Mouse (Mus musculus): ENCODE measurements at regions not wholly inside any gene's neighbourhood (a gene's known extent, or its start where the extent isn't known, plus 50 kb on each side); places are given as distances from the start of the nearest gene placed in this dataset.
A peak's percentile ranks its signal among the peaks of the same experiment; 100 is the strongest.

GRCm38 (mm10) chr11:24685545-24686467 is 608.0 kb downstream of the Bcl11a start:
- Histone ChIP-seq H3K4me1 (ENCODE audit: insufficient read depth, low read length) (no peaks in the 10 kb centered on the region), H3K27ac (ENCODE audit: low read depth, low read length) (no peak overlapping the region), H3K9ac (replicated peaks; ENCODE audit: low read length, poor library complexity, severe bottlenecking) (no peak overlapping the region), H3K36me3 (ENCODE audit: insufficient read depth, low read length) (no peaks in the 10 kb centered on the region), H3K27me3 (ENCODE audit: insufficient read depth, low read length) (no peaks in the 10 kb centered on the region), H3K9me3 (ENCODE audit: low read length) (no peaks in the 10 kb centered on the region), H3K4me2 (ENCODE audit: low read depth, low read length, poor library complexity, severe bottlenecking) (no peak overlapping the region), H3K4me3 (ENCODE audit: low read depth, low read length) (no peak overlapping the region)
- DNase-seq (ENCODE audit: low spot score) (no peak), ATAC-seq (ENCODE audit: low FRiP score) (no peak)
- TF ChIP-seq CTCF (IDR thresholded peaks at IDR 0.05), result no peak
- 74% methylated on average over 16 of the region's 16 CpGs for WGBS

- no peak for DNase-seq (ENCODE audit: low spot score)
- Histone ChIP-seq H3K27ac (ENCODE audit: low read depth, low read length) (no peak overlapping the region), H3K4me1 (ENCODE audit: insufficient read depth, low read length) (no peaks in the 10 kb centered on the region), H3K9me3 (ENCODE audit: low read length) (no peaks in the 10 kb centered on the region), H3K4me2 (ENCODE audit: low read depth, low read length, poor library complexity, severe bottlenecking) (no peak overlapping the region), H3K4me3 (ENCODE audit: low read depth, low read length) (no peak overlapping the region), H3K36me3 (ENCODE audit: insufficient read depth, low read length) (no peaks in the 10 kb centered on the region), H3K27me3 (ENCODE audit: insufficient read depth, low read length) (no peaks in the 10 kb centered on the region), H3K9ac (replicated peaks; ENCODE audit: low read length, poor library complexity, severe bottlenecking) (no peak overlapping the region)
- TF ChIP-seq CTCF (IDR thresholded peaks at IDR 0.05), result no peak
- no peak for ATAC-seq (ENCODE audit: low FRiP score)
- 87% methylated on average over 2 of the region's 2 CpGs for WGBS
Observed at GRCm38 (mm10) chr11:24688160-24688782, 610.4 kb downstream of the Bcl11a start.

- Histone ChIP-seq H3K27me3 (ENCODE audit: insufficient read depth, low read length) (no peaks in the 10 kb centered on the region), H3K4me3 (ENCODE audit: low read depth, low read length) (no peak overlapping the region), H3K9me3 (ENCODE audit: low read length) (no peaks in the 10 kb centered on the region), H3K27ac (ENCODE audit: low read depth, low read length) (no peak overlapping the region), H3K36me3 (ENCODE audit: insufficient read depth, low read length) (no peaks in the 10 kb centered on the region), H3K9ac (replicated peaks; ENCODE audit: low read length, poor library complexity, severe bottlenecking) (no peak overlapping the region), H3K4me1 (ENCODE audit: insufficient read depth, low read length) (no peaks in the 10 kb centered on the region), H3K4me2 (ENCODE audit: low read depth, low read length, poor library complexity, severe bottlenecking) (no peak overlapping the region)
- WGBS, result 51% methylated on average over 7 of the region's 7 CpGs
- DNase-seq (ENCODE audit: low spot score), result no peak
- no peak for ATAC-seq (ENCODE audit: low FRiP score)
- peak; percentile 32; the same call in 1 of the 2 replicates for TF ChIP-seq CTCF (IDR thresholded peaks at IDR 0.05)
Observed at GRCm38 (mm10) chr11:24689807-24690333, 612.0 kb downstream of the Bcl11a start.

GRCm38 (mm10) chr11:24693926-24694325 is 616.1 kb downstream of the Bcl11a start:
- Histone ChIP-seq H3K9ac (replicated peaks; ENCODE audit: low read length, poor library complexity, severe bottlenecking) (no peak overlapping the region), H3K4me1 (ENCODE audit: insufficient read depth, low read length) (no peaks in the 10 kb centered on the region), H3K36me3 (ENCODE audit: insufficient read depth, low read length) (no peaks in the 10 kb centered on the region), H3K4me3 (ENCODE audit: low read depth, low read length) (no peak overlapping the region), H3K27ac (ENCODE audit: low read depth, low read length) (no peak overlapping the region), H3K27me3 (ENCODE audit: insufficient read depth, low read length) (no peaks in the 10 kb centered on the region), H3K4me2 (ENCODE audit: low read depth, low read length, poor library complexity, severe bottlenecking) (no peak overlapping the region), H3K9me3 (ENCODE audit: low read length) (no peaks in the 10 kb centered on the region)
- ATAC-seq (ENCODE audit: low FRiP score) (no peak), DNase-seq (ENCODE audit: low spot score) (no peak)
- no peak for TF ChIP-seq CTCF (IDR thresholded peaks at IDR 0.05)
- WGBS, result 85% methylated on average over 6 of the region's 6 CpGs

GRCm38 (mm10) chr11:24695010-24695720 is 617.3 kb downstream of the Bcl11a start:
- H3K9ac ChIP-seq (replicated peaks; ENCODE audit: low read length, poor library complexity, severe bottlenecking), result no peak overlapping the region
- H3K9me3 ChIP-seq (ENCODE audit: low read length), result no peaks in the 10 kb centered on the region
- ATAC-seq (ENCODE audit: low FRiP score) (no peak), DNase-seq (ENCODE audit: low spot score) (no peak)
- no peaks in the 10 kb centered on the region for H3K4me1 ChIP-seq (ENCODE audit: insufficient read depth, low read length)
- 0 out of 2 replicates have a peak, but pooled peaks have one; percentile 13 for TF ChIP-seq CTCF (IDR thresholded peaks at IDR 0.05)
- no peak overlapping the region for H3K4me2 ChIP-seq (ENCODE audit: low read depth, low read length, poor library complexity, severe bottlenecking)
- H3K27ac ChIP-seq (ENCODE audit: low read depth, low read length), result no peak overlapping the region
- H3K27me3 ChIP-seq (ENCODE audit: insufficient read depth, low read length), result no peaks in the 10 kb centered on the region
- no peaks in the 10 kb centered on the region for H3K36me3 ChIP-seq (ENCODE audit: insufficient read depth, low read length)
- 36% methylated on average over 5 of the region's 5 CpGs for WGBS
- no peak overlapping the region for H3K4me3 ChIP-seq (ENCODE audit: low read depth, low read length)
